Mouse (Mus musculus): Measurements from ENCODE around the gene Pef1. TPM values are rescaled to one million over a fixed set of nuclear protein-coding genes. Genes with fewer than 3 reads are reported as not detected.

Pef1 gene
- polyA plus RNA-seq, 1 experiment from 2014 or later: 63.5 TPM

GRCm38 (mm10) chr4:130107444-130108131 is 5.2 kb downstream of the Pef1 start:
- Histone ChIP-seq H3K9ac (ENCODE audit: low read length) (peak overlapping the region; percentile 81), H3K36me3 (ENCODE audit: control insufficient read depth, insufficient read depth, low read length) (no peaks in the 10 kb centered on the region), H3K27ac (ENCODE audit: low read length) (peak overlapping the region; percentile 78), H3K9me3 (replicated peaks; ENCODE audit: control insufficient read depth, low read length) (0 out of 2 replicates have a peak, but pooled peaks cover 3% of the 10 kb centered on the region), H3K4me3 (replicated peaks; ENCODE audit: low read length) (peak overlapping the region; percentile 85), H3K4me2 (ENCODE audit: low read depth, low read length) (peak overlapping the region; percentile 69), H3K4me1 (ENCODE audit: control insufficient read depth, insufficient read depth, low read length) (peaks cover 14% of the 10 kb centered on the region), H3K27me3 (ENCODE audit: control insufficient read depth, insufficient read depth, low read length) (no peaks in the 10 kb centered on the region)
- peak; percentile 94 for ATAC-seq (ENCODE audit: insufficient read depth, low FRiP score)
- under 1% methylated on average over 39 of the region's 39 CpGs for WGBS

DNA sequence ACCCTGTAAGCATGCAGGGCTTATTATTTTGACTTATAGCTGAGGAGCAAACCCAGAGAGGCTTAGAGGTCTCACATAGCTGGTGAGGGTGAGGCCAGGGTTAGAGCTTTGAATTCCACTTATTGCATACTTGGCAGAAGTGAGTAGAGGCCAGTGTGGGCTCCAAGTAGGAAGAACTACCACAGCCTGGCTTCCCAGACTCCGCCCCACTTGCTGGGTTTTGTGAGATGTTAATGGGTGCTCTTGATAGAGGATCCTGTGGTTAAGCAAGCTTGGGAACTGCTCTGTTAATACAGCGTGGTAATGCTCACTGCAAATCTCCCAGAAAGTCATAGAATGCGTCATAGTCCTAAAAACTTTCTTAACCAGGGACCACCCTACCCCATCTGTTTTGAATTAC is 6.6 kb downstream of the Pef1 start:
- no peak overlapping the region for H3K4me2 ChIP-seq (ENCODE audit: low read depth, low read length)
- ATAC-seq (ENCODE audit: insufficient read depth, low FRiP score): no peak
- no peaks in the 10 kb centered on the region for H3K9me3 ChIP-seq (replicated peaks; ENCODE audit: control insufficient read depth, low read length)
- no peak overlapping the region for H3K4me3 ChIP-seq (replicated peaks; ENCODE audit: low read length)
- H3K27me3 ChIP-seq (ENCODE audit: control insufficient read depth, insufficient read depth, low read length): no peaks in the 10 kb centered on the region
- no peaks in the 10 kb centered on the region for H3K36me3 ChIP-seq (ENCODE audit: control insufficient read depth, insufficient read depth, low read length)
- H3K27ac ChIP-seq (ENCODE audit: low read length): no peak overlapping the region
- peaks cover 14% of the 10 kb centered on the region for H3K4me1 ChIP-seq (ENCODE audit: control insufficient read depth, insufficient read depth, low read length)
- H3K9ac ChIP-seq (ENCODE audit: low read length): 0 out of 2 replicates have a peak overlapping the region, but pooled peaks have one; percentile 17
- WGBS: 85% methylated on average over 3 of the region's 3 CpGs

DNA sequence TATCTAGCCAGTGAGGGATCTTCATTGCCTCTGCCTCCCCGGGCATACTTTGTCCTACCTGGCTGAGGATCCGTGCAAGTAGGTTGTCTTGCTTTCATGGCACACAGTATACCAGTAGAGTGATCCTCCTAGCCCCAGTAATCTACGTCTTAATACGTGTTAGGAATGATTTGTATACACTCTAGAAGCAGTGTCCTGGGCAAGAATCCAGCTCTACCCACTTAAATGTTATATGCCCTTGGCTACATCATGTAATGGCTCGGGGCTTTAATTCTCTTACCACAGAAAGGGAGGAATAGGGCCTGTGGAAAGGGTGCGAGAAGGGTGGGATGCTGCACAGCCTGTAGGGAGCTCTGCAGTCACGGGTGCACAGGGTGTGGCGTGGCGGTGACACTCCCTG is 7.3 kb downstream of the Pef1 start:
- Histone ChIP-seq H3K9ac (ENCODE audit: low read length) (no peak overlapping the region), H3K4me2 (ENCODE audit: low read depth, low read length) (no peak overlapping the region), H3K4me3 (replicated peaks; ENCODE audit: low read length) (no peak overlapping the region), H3K27ac (ENCODE audit: low read length) (no peak overlapping the region), H3K9me3 (replicated peaks; ENCODE audit: control insufficient read depth, low read length) (no peaks in the 10 kb centered on the region), H3K36me3 (ENCODE audit: control insufficient read depth, insufficient read depth, low read length) (no peaks in the 10 kb centered on the region), H3K4me1 (ENCODE audit: control insufficient read depth, insufficient read depth, low read length) (peaks cover 14% of the 10 kb centered on the region), H3K27me3 (ENCODE audit: control insufficient read depth, insufficient read depth, low read length) (no peaks in the 10 kb centered on the region)
- 80% methylated on average over 9 of the region's 9 CpGs for WGBS
- no peak for ATAC-seq (ENCODE audit: insufficient read depth, low FRiP score)

- Histone ChIP-seq H3K36me3 (ENCODE audit: control insufficient read depth, insufficient read depth, low read length) (no peaks in the 10 kb centered on the region), H3K27ac (ENCODE audit: low read length) (no peak overlapping the region), H3K4me2 (ENCODE audit: low read depth, low read length) (no peak overlapping the region), H3K9ac (ENCODE audit: low read length) (no peak overlapping the region), H3K9me3 (replicated peaks; ENCODE audit: control insufficient read depth, low read length) (no peaks in the 10 kb centered on the region), H3K4me3 (replicated peaks; ENCODE audit: low read length) (no peak overlapping the region), H3K27me3 (ENCODE audit: control insufficient read depth, insufficient read depth, low read length) (no peaks in the 10 kb centered on the region), H3K4me1 (ENCODE audit: control insufficient read depth, insufficient read depth, low read length) (peaks cover 14% of the 10 kb centered on the region)
- WGBS: 85% methylated on average over 7 of the region's 7 CpGs
- no peak for ATAC-seq (ENCODE audit: insufficient read depth, low FRiP score)
These were observed 7.7 kb downstream of the Pef1 start for GRCm38 (mm10) chr4:130110091-130110490.

- no peaks in the 10 kb centered on the region for H3K9me3 ChIP-seq (replicated peaks; ENCODE audit: control insufficient read depth, low read length)
- H3K27me3 ChIP-seq (ENCODE audit: control insufficient read depth, insufficient read depth, low read length): no peaks in the 10 kb centered on the region
- H3K27ac ChIP-seq (ENCODE audit: low read length): no peak overlapping the region
- H3K4me2 ChIP-seq (ENCODE audit: low read depth, low read length): no peak overlapping the region
- WGBS: 56% methylated on average over 7 of the region's 7 CpGs
- H3K4me3 ChIP-seq (replicated peaks; ENCODE audit: low read length): no peak overlapping the region
- H3K36me3 ChIP-seq (ENCODE audit: control insufficient read depth, insufficient read depth, low read length): no peaks in the 10 kb centered on the region
- peaks cover 11% of the 10 kb centered on the region for H3K4me1 ChIP-seq (ENCODE audit: control insufficient read depth, insufficient read depth, low read length)
- no peak overlapping the region for H3K9ac ChIP-seq (ENCODE audit: low read length)
- ATAC-seq (ENCODE audit: insufficient read depth, low FRiP score): no peak
These were observed 9.9 kb downstream of the Pef1 start for GRCm38 (mm10) chr4:130112299-130112698.

DNA sequence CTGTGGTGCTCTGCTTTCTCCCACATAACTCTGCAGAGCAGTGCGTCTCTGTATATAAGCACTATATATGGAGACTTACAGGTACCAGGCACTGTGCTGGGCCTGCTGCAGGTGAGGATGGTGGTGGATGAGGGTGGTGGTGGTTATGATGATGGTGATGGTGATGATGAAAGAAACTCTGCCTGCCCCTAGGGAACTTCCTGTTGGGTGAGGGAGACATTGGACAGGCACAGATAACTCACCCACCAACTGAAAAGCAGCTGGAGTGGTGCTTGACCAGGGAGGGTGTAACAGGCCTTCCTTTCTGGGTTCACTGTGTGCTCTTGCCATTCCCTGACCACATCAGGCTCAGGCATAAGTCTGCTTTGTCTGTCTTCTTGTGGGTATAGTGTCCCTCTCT is 10.4 kb downstream of the Pef1 start:
- H3K4me2 ChIP-seq (ENCODE audit: low read depth, low read length): no peak overlapping the region
- peaks cover 11% of the 10 kb centered on the region for H3K4me1 ChIP-seq (ENCODE audit: control insufficient read depth, insufficient read depth, low read length)
- H3K4me3 ChIP-seq (replicated peaks; ENCODE audit: low read length): no peak overlapping the region
- no peaks in the 10 kb centered on the region for H3K27me3 ChIP-seq (ENCODE audit: control insufficient read depth, insufficient read depth, low read length)
- WGBS: 88% methylated on average over 1 of the region's 1 CpGs
- no peaks in the 10 kb centered on the region for H3K9me3 ChIP-seq (replicated peaks; ENCODE audit: control insufficient read depth, low read length)
- H3K9ac ChIP-seq (ENCODE audit: low read length): no peak overlapping the region
- no peak overlapping the region for H3K27ac ChIP-seq (ENCODE audit: low read length)
- no peaks in the 10 kb centered on the region for H3K36me3 ChIP-seq (ENCODE audit: control insufficient read depth, insufficient read depth, low read length)
- ATAC-seq (ENCODE audit: insufficient read depth, low FRiP score): no peak

GRCm38 (mm10) chr4:130120752-130121151 is 18.4 kb downstream of the Pef1 start:
- WGBS: 75% methylated on average over 4 of the region's 4 CpGs
- no peak overlapping the region for H3K9ac ChIP-seq (ENCODE audit: low read length)

DNA sequence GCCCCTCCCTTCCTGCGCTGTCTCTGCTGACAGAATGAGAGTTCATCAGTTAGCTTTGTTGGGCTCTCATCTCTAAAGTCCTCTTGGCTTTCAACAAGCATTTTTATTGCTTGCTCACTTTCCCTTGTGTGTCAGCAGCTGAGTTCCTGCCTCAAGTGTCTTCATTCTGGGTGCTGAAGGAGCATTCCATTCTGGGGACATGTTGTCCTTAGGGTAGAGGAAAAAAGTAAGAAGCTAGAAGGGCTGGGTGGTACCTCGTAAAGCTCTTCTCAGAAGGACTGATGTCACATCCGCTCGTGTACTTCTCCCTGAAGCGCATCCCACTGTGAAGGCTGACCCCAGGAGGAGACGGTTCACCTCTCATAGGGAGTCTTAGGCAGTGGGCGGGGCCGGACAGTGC is 19.2 kb downstream of the Pef1 start:
- Histone ChIP-seq H3K4me3 (replicated peaks; ENCODE audit: low read length) (no peak overlapping the region), H3K4me2 (ENCODE audit: low read depth, low read length) (no peak overlapping the region), H3K9me3 (replicated peaks; ENCODE audit: control insufficient read depth, low read length) (no peaks in the 10 kb centered on the region), H3K27ac (ENCODE audit: low read length) (no peak overlapping the region), H3K27me3 (ENCODE audit: control insufficient read depth, insufficient read depth, low read length) (no peaks in the 10 kb centered on the region), H3K9ac (ENCODE audit: low read length) (no peak overlapping the region), H3K4me1 (ENCODE audit: control insufficient read depth, insufficient read depth, low read length) (no peaks in the 10 kb centered on the region), H3K36me3 (ENCODE audit: control insufficient read depth, insufficient read depth, low read length) (peaks cover 3% of the 10 kb centered on the region; the same call in 1 of the 2 replicates)
- WGBS: 68% methylated on average over 8 of the region's 8 CpGs
- ATAC-seq (ENCODE audit: insufficient read depth, low FRiP score): no peak

More at GRCm38 (mm10) chr4:130120752-130121151, 18.4 kb downstream of the Pef1 start:
- Histone ChIP-seq H3K36me3 (ENCODE audit: control insufficient read depth, insufficient read depth, low read length) (peaks cover 3% of the 10 kb centered on the region; the same call in 1 of the 2 replicates), H3K4me1 (ENCODE audit: control insufficient read depth, insufficient read depth, low read length) (no peaks in the 10 kb centered on the region), H3K9me3 (replicated peaks; ENCODE audit: control insufficient read depth, low read length) (no peaks in the 10 kb centered on the region), H3K27ac (ENCODE audit: low read length) (no peak overlapping the region), H3K27me3 (ENCODE audit: control insufficient read depth, insufficient read depth, low read length) (no peaks in the 10 kb centered on the region), H3K4me3 (replicated peaks; ENCODE audit: low read length) (no peak overlapping the region), H3K4me2 (ENCODE audit: low read depth, low read length) (no peak overlapping the region)
- ATAC-seq (ENCODE audit: insufficient read depth, low FRiP score): no peak

GRCm38 (mm10) chr4:130123020-130123419 is 20.7 kb downstream of the Pef1 start:
- H3K9me3 ChIP-seq (replicated peaks; ENCODE audit: control insufficient read depth, low read length): no peaks in the 10 kb centered on the region
- no peak overlapping the region for H3K4me3 ChIP-seq (replicated peaks; ENCODE audit: low read length)
- no peaks in the 10 kb centered on the region for H3K4me1 ChIP-seq (ENCODE audit: control insufficient read depth, insufficient read depth, low read length)
- 88% methylated on average over 5 of the region's 5 CpGs for WGBS
- H3K27me3 ChIP-seq (ENCODE audit: control insufficient read depth, insufficient read depth, low read length): no peaks in the 10 kb centered on the region
- no peak overlapping the region for H3K27ac ChIP-seq (ENCODE audit: low read length)
- no peak overlapping the region for H3K4me2 ChIP-seq (ENCODE audit: low read depth, low read length)
- no peak for ATAC-seq (ENCODE audit: insufficient read depth, low FRiP score)
- H3K36me3 ChIP-seq (ENCODE audit: control insufficient read depth, insufficient read depth, low read length): peaks cover 3% of the 10 kb centered on the region; the same call in 1 of the 2 replicates
- no peak overlapping the region for H3K9ac ChIP-seq (ENCODE audit: low read length)

Data from stomach, embryonic 16.5 days (tissue).